Mouse (Mus musculus): ENCODE results near the gene Kif2a. TPM values are rescaled to one million over a fixed set of nuclear protein-coding genes. Genes with fewer than 3 reads are reported as not detected.
A peak's percentile ranks its signal among the peaks of the same experiment; 100 is the strongest.
"Not testable (repeated sequence)": the region's sequence is repeated elsewhere in the genome, so short reads cannot be mapped to it uniquely, and the experiment has no call there.

Kif2a gene
- total RNA-seq, 2 experiments from 2014 or later, result 117 to 123 TPM

DNA sequence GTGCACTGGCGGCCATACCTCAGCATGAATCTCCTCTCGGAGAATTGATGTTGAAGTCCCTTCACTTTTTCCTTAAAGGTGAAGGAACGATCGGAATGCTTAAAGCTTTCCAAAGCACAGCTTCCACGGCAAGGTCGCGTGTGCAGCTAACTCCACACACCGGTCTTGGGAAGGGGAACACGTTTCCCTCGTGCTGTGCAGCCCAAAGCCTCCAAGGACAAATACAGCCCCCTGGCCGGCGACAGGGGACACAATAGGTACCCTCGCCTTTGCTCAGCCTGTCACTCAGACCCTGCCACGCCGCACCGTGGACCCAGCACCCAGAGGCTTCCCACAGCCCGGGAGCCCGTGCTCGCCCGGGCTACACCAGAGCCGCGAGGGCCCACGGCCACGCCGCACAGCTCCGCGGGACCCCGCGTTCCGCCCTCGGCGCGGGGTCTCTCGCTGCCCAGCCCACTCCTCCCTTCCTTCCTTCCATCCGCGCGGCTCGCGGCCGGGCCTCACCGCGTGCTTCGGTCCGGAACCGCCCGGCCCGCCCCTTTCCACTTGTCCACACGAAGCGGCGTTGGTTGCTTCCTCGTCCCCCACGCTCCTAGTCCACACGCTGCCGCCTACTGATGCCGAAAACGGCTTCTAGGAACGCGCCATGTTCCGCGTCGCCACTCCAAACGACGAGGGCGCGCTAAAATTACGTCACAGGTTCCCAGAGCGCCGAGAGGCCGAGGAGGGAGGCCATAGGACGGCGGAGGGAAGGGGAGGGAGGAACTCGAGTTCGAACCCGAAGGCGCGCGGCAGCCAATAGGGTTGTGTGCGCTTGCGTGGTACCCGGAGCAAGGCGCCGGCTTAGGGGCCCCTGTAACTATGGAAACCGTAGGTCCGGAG is 85.4 kb downstream of the Kif2a start, which contains the start of gene Ipo11:
Gene Ipo11 (minus strand): TSS at position 703 of the 882 bp plus-strand sequence.
- peak; percentile 90 to 91 for DNase-seq

DNA sequence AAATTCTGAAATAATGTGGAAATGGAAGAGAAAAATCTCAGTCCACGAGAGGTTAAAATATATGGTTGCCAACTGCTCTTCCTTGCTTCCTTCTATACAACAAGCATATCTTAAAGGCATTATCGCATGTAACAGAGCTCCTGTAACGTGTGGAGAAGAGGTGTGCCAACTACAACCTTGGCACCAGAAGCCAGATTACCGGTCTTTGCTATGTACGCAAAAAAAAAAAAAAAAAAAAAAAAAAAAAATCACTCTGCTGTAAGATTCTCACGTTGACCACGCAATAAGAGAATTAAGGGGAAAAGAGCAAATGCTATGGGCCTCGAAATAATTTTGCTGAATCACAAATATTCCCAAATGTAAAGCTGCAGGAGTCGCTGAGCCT is 86.1 kb downstream of the Kif2a start:
- DNase-seq, result no peak

DNA sequence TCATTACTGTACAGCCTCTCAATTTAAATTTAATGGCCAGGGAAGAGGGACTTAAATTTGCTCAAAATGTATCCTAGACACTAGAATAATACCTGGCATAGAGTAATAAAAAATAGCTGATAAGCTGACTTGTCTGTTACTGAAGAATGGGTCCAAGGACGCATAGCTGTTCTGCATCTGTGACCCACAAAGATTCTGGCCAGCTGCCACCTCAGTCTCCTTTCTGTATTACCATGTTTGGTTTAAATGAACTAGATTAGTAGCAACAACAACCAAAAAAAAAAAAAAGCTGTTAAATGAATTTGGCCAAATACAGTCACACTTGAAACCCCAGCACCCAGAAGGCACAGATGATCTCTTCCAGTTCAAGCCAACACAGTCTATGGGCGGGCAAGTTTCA is 92.7 kb downstream of the Kif2a start:
- no peak for DNase-seq

DNA sequence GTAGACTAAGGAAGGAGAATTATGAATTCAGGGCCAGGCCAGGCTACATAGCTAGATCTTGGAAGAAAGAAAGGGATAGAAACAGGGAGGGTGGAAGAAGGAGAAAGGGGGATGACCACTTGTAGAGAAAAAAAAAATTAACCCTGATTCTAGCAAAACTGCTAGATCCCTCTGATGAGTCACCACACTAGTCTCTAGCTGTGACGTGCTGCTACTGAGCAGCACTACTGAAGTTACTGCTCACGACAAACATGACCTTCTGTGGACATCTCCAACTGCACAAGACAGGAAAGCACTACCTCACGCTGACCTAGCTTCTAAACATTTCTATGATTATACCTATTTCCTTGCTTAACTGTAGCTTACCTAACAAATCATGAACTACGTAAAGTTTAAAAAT is 93.6 kb downstream of the Kif2a start:
- no peak for DNase-seq

DNA sequence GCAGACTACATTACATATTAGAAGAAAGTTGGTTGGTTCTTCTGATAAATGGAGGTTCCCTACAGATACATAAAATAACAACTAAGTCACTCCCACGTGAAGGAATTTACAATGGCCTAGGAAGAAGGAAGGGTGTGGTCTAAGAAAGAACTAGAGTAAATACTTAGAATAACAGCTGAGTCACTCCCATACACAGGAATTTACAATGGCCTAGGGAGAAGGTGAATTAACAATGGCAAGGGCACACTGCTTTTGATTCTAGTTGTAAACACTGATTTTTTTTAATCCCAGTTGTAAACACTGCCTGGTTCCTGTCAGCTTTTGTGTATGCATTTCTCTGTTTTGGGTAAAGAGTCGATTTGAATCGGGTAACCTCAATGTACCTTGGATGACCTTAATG is 96.0 kb downstream of the Kif2a start:
- not testable (repeated sequence) for DNase-seq

DNA sequence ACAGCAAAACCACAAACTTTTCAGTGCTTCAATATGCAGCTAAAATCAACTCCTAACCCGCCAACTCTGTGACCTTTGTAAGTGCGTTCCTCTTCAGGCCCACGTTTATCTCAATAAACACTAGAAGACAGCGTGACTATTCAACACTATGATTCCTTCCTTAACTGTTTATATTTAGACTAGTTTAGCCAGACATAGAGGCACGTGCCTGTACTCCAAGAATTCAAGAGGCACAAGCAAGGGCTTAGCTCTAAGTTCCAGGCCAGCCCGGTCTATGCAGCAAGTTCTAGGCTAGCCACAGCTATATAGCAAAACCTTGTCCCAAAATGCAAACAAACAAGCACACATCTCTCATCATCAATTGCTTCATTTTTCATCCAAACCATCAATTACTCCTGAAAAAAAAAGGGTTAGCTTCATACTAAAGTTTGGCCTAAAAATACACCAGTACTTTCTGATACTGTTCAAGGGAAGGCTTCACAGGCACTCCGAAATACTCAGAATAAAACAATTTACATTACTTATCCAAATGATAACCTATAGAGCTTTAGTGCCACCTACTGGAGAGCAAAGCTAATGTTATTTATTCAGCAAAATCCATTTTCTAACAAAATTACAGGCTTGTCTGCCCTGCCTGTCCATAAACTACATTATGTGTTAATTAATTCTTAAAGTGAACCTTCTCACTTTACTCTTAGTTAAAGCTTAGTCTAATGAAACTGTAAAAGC is 103.4 kb downstream of the Kif2a start:
- no peak for DNase-seq

DNA sequence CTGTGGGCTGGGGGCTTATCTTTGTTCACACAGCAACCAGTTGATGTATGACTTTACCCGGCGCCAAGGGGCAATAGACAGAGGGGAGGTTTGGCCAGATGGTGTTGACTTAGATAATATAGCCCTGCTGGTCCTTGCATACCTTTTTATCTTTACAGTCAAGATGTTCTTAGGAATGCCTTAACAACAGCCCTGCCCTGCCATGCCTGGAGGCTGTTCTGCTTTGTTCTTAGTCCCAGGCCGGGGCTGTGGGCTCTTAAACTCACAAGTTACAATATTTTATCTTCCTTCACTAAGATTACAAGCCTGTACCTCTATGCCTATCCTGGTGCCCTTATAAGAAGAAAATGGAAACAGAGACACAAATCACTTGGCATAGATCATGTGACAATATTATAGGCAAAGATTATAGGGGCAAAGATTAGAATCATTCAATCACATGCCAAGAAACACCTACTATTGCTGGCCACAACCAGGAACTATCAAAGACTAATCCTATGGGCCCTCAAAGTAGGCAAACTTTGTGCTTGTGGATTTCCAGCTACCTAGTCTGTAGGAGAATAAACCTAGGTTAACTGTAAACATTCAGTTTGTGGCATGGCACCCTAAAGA is 108.7 kb downstream of the Kif2a start:
- no peak for DNase-seq

DNA sequence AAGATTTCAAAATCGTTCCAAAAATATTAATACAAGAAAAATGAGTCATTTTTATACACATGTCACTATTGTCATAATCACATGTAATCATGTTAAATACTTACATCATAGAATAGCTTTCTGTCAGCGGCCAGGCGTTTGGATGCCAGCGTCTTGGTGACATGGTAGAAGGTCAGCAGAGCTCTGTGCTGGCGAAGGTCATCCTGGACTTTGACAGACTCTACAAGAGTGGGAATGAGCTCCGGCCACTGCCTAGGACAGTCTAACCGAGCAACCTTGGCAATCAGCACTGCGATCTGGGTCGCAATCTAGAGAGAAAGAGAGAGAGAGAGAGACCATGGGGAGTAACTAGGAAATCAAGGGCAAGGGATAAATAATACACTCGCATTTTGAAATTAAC is 111.8 kb downstream of the Kif2a start:
- no peak for DNase-seq

Other genes with a start within 250 kb of the Kif2a start
- gene Ipo11, start 85.2 kb downstream of the Kif2a start, total RNA-seq (2021), result 10 to 100 TPM; 68.2 to 69.2 TPM
- gene Dimt1, start 75.0 kb downstream of the Kif2a start, total RNA-seq (2021), result 10 to 100 TPM; 23.5 to 27.1 TPM

Data from layer of hippocampus, postnatal 36 days (tissue).